Mouse (Mus musculus): Measurements from ENCODE around the gene Rps13. TPM values are rescaled to one million over a fixed set of nuclear protein-coding genes. Genes with fewer than 3 reads are reported as not detected.

Gene Rps13
- polyA plus RNA-seq, 1 experiment = 1,930 TPM

DNA sequence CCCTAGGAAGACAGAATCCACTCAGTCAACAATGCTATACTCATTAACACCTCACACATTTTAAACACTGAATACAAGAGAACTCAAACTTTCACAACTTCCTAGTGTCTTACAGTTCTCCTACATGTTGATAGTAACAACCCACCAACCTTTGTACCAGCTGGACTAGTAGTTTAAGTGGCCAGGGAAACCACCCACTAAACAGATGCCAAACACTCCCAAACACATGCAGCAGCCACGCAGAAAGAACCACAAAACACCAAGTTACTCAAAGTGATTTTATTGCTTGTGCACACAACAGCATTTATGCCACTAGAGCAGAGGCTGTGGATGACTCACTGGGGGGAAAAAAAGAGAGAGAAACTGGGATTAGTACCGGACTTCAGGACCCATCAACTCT, 2.7 kb downstream of the Rps13 start:
- Histone ChIP-seq H3K27me3 (ENCODE audit: control insufficient read depth, insufficient read depth, insufficient read length) (no peaks in the 10 kb centered on the region), H3K36me3 (ENCODE audit: control insufficient read depth, insufficient read depth) (peaks cover 49% of the 10 kb centered on the region), H3K4me3 (ENCODE audit: insufficient read depth, poor library complexity, severe bottlenecking) (no peak overlapping the region), H3K79me3 (ENCODE audit: low read depth) (peaks cover 34% of the 10 kb centered on the region), H3ac (ENCODE audit: control insufficient read depth, insufficient read length, low read depth) (no peak overlapping the region), H3K79me2 (ENCODE audit: control insufficient read depth, insufficient read depth) (peaks cover 45% of the 10 kb centered on the region)
- no peak for TF ChIP-seq MAX (IDR thresholded peaks at IDR 0.05)
- no peak for TF ChIP-seq CEBPB (IDR thresholded peaks at IDR 0.05; ENCODE audit: low read depth)
- no peak for TF ChIP-seq FOSL1 (IDR thresholded peaks at IDR 0.05; ENCODE audit: insufficient read depth, low read length, poor library complexity, severe bottlenecking)
- no peak for TF ChIP-seq MYOG (IDR thresholded peaks at IDR 0.05; ENCODE audit: control insufficient read depth, extremely low read depth, insufficient read length)
- no peak for TF ChIP-seq USF1 (IDR thresholded peaks at IDR 0.05; ENCODE audit: low read depth)
- TF ChIP-seq CTCF (IDR thresholded peaks at IDR 0.05; ENCODE audit: control insufficient read depth, insufficient read depth, insufficient read length) = no peak
- TF ChIP-seq MYOD1 (IDR thresholded peaks at IDR 0.05; ENCODE audit: control insufficient read depth, insufficient read length, low read depth) = no peak

DNA sequence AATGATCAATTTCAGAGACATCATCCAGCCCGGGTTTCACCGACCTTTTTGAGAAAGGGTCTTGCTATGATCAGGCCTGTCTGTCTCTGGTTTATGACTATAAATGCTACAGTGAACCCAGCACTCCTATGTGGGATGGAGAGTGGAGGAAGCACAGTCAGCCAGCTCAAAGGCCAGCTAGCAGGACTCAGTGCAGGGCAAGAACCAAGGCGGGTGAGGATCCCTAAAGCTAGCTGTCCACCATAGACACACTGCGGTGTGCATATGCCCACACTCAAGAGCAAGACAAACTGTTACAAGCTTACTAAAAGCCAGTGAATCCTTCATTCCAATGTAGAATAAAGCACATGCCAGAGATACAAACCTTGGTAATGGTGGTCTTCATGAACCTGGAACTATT, 4.1 kb downstream of the Rps13 start:
- Histone ChIP-seq H3K36me3 (ENCODE audit: control insufficient read depth, insufficient read depth) (peaks cover 44% of the 10 kb centered on the region), H3K27me3 (ENCODE audit: control insufficient read depth, insufficient read depth, insufficient read length) (no peaks in the 10 kb centered on the region), H3ac (ENCODE audit: control insufficient read depth, insufficient read length, low read depth) (no peak overlapping the region), H3K4me3 (ENCODE audit: insufficient read depth, poor library complexity, severe bottlenecking) (no peak overlapping the region), H3K79me2 (ENCODE audit: control insufficient read depth, insufficient read depth) (peaks cover 36% of the 10 kb centered on the region), H3K79me3 (ENCODE audit: low read depth) (peaks cover 31% of the 10 kb centered on the region)
- TF ChIP-seq CTCF (IDR thresholded peaks at IDR 0.05; ENCODE audit: control insufficient read depth, insufficient read depth, insufficient read length) (no peak), USF1 (IDR thresholded peaks at IDR 0.05; ENCODE audit: low read depth) (no peak), CEBPB (IDR thresholded peaks at IDR 0.05; ENCODE audit: low read depth) (no peak), MYOD1 (IDR thresholded peaks at IDR 0.05; ENCODE audit: control insufficient read depth, insufficient read length, low read depth) (no peak), MAX (IDR thresholded peaks at IDR 0.05) (no peak), MYOG (IDR thresholded peaks at IDR 0.05; ENCODE audit: control insufficient read depth, extremely low read depth, insufficient read length) (no peak), FOSL1 (IDR thresholded peaks at IDR 0.05; ENCODE audit: insufficient read depth, low read length, poor library complexity, severe bottlenecking) (no peak)

DNA sequence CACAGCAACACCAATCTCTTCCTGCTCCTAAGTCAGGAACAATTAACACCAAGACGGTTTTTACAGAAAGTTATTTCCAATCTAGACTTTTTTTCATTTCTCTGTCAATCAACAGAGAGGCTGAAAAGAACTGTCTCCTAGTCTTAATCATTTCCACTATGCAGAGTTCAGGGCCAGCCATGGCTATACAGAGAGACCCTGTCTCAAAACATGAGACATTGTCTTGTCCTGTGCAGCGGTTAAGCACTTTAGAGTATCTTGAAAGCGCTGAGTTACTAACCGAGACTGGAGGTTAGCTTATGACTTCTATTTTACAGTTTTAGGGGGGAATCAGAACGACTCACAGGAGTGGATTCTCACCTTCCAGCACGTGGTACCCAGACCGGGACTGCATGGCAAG, 5.2 kb downstream of the Rps13 start:
- Histone ChIP-seq H3K79me2 (ENCODE audit: control insufficient read depth, insufficient read depth) (peaks cover 25% of the 10 kb centered on the region), H3K4me3 (ENCODE audit: insufficient read depth, poor library complexity, severe bottlenecking) (no peak overlapping the region), H3K27me3 (ENCODE audit: control insufficient read depth, insufficient read depth, insufficient read length) (no peaks in the 10 kb centered on the region), H3K79me3 (ENCODE audit: low read depth) (peaks cover 31% of the 10 kb centered on the region), H3K36me3 (ENCODE audit: control insufficient read depth, insufficient read depth) (peaks cover 44% of the 10 kb centered on the region), H3ac (ENCODE audit: control insufficient read depth, insufficient read length, low read depth) (no peak overlapping the region)
- TF ChIP-seq MAX (IDR thresholded peaks at IDR 0.05) = no peak
- TF ChIP-seq USF1 (IDR thresholded peaks at IDR 0.05; ENCODE audit: low read depth) = no peak
- no peak for TF ChIP-seq MYOD1 (IDR thresholded peaks at IDR 0.05; ENCODE audit: control insufficient read depth, insufficient read length, low read depth)
- no peak for TF ChIP-seq CTCF (IDR thresholded peaks at IDR 0.05; ENCODE audit: control insufficient read depth, insufficient read depth, insufficient read length)
- no peak for TF ChIP-seq FOSL1 (IDR thresholded peaks at IDR 0.05; ENCODE audit: insufficient read depth, low read length, poor library complexity, severe bottlenecking)
- TF ChIP-seq CEBPB (IDR thresholded peaks at IDR 0.05; ENCODE audit: low read depth) = no peak
- no peak for TF ChIP-seq MYOG (IDR thresholded peaks at IDR 0.05; ENCODE audit: control insufficient read depth, extremely low read depth, insufficient read length)

DNA sequence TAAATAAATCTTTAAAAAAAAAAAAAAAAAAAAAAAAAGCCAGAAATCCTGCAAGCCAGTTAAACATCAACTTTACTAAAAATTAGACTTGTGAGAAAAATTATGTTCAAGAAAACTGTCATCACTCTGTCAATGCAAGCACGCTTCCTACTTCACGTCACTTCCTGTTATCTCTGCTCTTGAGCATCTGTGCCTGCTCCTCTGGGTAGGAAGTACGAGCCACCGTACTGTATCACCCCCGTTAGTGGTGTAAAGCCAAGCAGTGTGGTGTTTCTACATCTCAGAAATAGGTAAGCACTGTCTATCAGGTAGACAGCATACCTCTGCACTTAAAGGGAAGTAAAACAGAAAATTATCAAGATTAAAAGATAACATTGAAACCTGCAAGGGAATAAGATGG, 6.1 kb downstream of the Rps13 start:
- Histone ChIP-seq H3K79me2 (ENCODE audit: control insufficient read depth, insufficient read depth) (peaks cover 16% of the 10 kb centered on the region), H3K79me3 (ENCODE audit: low read depth) (peaks cover 22% of the 10 kb centered on the region), H3K36me3 (ENCODE audit: control insufficient read depth, insufficient read depth) (peaks cover 40% of the 10 kb centered on the region), H3K4me3 (ENCODE audit: insufficient read depth, poor library complexity, severe bottlenecking) (no peak overlapping the region), H3K27me3 (ENCODE audit: control insufficient read depth, insufficient read depth, insufficient read length) (no peaks in the 10 kb centered on the region), H3ac (ENCODE audit: control insufficient read depth, insufficient read length, low read depth) (no peak overlapping the region)
- no peak for TF ChIP-seq MAX (IDR thresholded peaks at IDR 0.05)

DNA sequence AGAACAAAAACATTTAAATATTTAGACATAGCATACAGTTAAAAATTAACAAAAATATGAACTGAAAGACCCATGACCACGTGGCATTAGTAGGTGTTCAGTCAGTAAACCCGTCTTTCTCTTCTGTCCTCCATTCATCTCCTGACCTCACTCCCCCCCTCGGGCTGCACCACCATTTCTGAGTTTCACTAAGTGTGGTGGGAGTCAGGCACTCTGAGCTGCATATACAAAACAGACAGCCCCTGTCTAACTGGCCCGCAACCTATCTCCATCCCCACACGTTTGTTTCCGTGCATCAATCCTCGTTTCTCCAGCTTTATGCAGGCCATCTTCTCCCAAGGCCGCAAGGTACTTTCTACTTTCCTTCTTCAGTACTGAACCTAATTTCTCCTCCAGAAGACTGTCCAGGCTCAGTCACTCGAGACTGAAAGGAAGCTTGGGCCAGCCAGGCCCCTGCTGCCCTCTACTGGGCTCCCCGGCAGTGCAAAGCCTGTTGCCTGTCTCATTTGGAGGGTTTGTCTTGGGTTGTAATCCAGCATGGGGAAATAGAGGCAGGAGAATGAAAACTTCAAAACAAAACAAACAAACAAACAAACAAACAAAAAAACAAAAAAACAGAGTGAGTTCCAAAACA, 10.5 kb downstream of the Rps13 start:
- H3K79me3 ChIP-seq (ENCODE audit: low read depth) = no peaks in the 10 kb centered on the region
- TF ChIP-seq CTCF (IDR thresholded peaks at IDR 0.05; ENCODE audit: control insufficient read depth, insufficient read depth, insufficient read length) (peak; percentile 50), FOSL1 (IDR thresholded peaks at IDR 0.05; ENCODE audit: insufficient read depth, low read length, poor library complexity, severe bottlenecking) (no peak)

DNA sequence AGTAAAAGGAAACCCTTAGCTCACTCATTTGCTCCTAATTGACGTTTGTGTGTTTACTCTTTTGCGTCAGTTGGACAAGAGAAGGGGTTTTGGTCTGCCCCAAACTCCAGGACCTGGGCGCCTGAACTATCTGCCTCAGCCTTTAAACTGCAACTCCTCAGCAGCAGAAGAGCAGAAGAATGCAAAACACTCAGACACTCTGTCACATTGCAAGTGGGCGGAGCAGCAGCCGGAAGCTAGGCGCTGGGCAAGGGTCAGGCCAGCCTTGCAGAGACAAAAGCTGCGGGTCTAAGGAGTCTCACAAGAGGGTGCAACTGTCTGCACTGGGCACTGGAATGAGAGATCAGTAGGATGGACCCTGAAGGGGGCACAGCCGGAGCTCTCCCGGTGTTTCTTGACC, 24.5 kb downstream of the Rps13 start:
- Histone ChIP-seq H3ac (ENCODE audit: control insufficient read depth, insufficient read length, low read depth) (no peak overlapping the region), H3K79me2 (ENCODE audit: control insufficient read depth, insufficient read depth) (no peaks in the 10 kb centered on the region), H3K36me3 (ENCODE audit: control insufficient read depth, insufficient read depth) (no peaks in the 10 kb centered on the region), H3K79me3 (ENCODE audit: low read depth) (no peaks in the 10 kb centered on the region), H3K4me3 (ENCODE audit: insufficient read depth, poor library complexity, severe bottlenecking) (no peak overlapping the region), H3K27me3 (ENCODE audit: control insufficient read depth, insufficient read depth, insufficient read length) (no peaks in the 10 kb centered on the region)
- TF ChIP-seq MAX (IDR thresholded peaks at IDR 0.05) = no peak
- TF ChIP-seq MYOG (IDR thresholded peaks at IDR 0.05; ENCODE audit: control insufficient read depth, extremely low read depth, insufficient read length) = no peak
- TF ChIP-seq USF1 (IDR thresholded peaks at IDR 0.05; ENCODE audit: low read depth) = no peak
- no peak for TF ChIP-seq FOSL1 (IDR thresholded peaks at IDR 0.05; ENCODE audit: insufficient read depth, low read length, poor library complexity, severe bottlenecking)

More for the DNA sequence above, 10.5 kb downstream of the Rps13 start:
- no peaks in the 10 kb centered on the region for H3K27me3 ChIP-seq (ENCODE audit: control insufficient read depth, insufficient read depth, insufficient read length)
- H3ac ChIP-seq (ENCODE audit: control insufficient read depth, insufficient read length, low read depth) = no peak overlapping the region
- H3K36me3 ChIP-seq (ENCODE audit: control insufficient read depth, insufficient read depth) = peaks cover under 1% of the 10 kb centered on the region
- no peak overlapping the region for H3K4me3 ChIP-seq (ENCODE audit: insufficient read depth, poor library complexity, severe bottlenecking)
- H3K79me2 ChIP-seq (ENCODE audit: control insufficient read depth, insufficient read depth) = no peaks in the 10 kb centered on the region

Data from C2C12 (cell line).